Mouse (Mus musculus) erythroblast, embryonic 14.5 days (primary cell): ENCODE data around the gene Ap1s2.

Experiments used
- GATA1 ChIP-seq: IDR thresholded peaks from 2 replicates; pipeline ENCODE4 v1.6.1; 2012; ENCODE audit warnings: low read length, inconsistent platforms, mixed read lengths
- TAL1 ChIP-seq: IDR thresholded peaks from 3 replicates; pipeline ENCODE4 v1.6.1; 2012; ENCODE audit warnings: low read length, inconsistent platforms, mixed read lengths

DNA sequence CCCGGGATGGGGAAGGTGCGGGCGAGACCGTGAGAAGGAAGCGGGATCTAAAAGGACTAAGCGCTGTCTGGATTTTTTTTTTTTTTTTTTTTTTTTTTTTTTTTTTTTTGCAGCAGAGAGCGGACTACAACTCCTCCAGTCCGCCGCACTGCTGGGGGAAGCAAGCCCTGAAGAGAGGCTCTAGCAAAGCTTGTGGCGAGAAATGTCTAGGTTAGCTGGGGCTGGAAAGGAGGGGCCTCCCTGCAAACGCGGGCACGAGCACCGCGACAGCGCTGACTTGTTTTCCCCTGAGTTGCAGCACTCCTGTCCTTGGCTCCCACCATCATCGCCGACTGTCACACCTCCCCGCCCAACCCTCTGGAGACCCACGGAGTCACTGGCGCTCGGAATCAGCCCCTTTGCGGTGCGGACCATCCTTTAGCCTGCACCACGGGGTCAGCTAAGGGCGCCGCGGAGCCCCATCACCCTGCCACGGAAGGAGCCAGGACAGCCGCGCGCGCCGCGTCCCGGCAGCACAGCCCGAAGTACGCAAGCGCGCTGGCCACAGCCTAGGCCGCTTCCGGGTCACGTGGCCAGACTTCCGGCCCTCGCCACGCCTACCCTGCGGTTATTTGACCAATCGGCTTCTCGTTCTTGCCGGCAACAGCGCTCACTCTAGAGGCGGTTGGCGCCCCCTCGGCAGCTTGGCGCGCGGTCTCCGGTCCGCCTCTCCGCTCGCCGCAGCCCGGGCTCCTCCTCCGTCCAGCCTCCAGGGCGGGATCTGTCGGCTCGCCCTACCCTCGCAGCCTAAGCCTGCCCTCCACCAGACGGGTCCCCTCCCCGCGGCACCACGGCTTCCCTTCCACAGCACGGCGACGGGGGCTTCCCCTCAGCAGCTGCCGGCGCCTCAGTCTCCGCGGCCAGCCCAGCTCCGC is at the start of gene Ap1s2:
- TF ChIP-seq GATA1 (no peak), TAL1 (no peak)
